Mouse (Mus musculus) liver, postnatal 0 days (tissue): ENCODE data around the gene Wscd2.

Experiments used
- CTCF ChIP-seq: sonication (generic); IDR thresholded peaks from 2 replicates; pipeline ENCODE4 v1.5.1; 2016; ENCODE audit warnings: antibody characterized with exemption, low read depth
- EP300 ChIP-seq: IDR thresholded peaks from 2 replicates; pipeline ENCODE4 v1.6.1; 2016; ENCODE audit warnings: antibody characterized with exemption, low read depth, mild to moderate bottlenecking

DNA sequence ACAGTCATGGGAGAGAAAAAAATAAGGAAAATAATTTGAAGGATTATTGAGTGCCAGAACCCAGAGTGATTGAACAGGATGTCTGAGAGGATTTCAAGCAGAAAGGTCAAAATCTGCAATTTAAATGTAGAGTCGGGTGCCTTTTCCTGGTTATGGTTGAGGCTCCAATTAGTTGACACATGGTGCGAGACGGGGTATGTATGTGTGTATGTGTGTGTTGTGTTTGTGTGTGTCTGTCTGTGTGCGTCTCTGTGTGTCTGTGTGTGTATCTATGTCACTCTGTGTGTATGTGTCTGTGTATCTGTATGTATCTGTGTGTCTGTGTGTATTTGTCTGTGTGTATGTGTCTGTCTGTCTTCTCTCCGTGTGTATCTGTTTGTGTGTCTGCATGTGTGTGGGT, 11.1 kb upstream of the Wscd2 start:
- TF ChIP-seq EP300 (no peak), CTCF (no peak)
